Mouse (Mus musculus): ENCODE measurements around the gene Kcnmb4.

DNA sequence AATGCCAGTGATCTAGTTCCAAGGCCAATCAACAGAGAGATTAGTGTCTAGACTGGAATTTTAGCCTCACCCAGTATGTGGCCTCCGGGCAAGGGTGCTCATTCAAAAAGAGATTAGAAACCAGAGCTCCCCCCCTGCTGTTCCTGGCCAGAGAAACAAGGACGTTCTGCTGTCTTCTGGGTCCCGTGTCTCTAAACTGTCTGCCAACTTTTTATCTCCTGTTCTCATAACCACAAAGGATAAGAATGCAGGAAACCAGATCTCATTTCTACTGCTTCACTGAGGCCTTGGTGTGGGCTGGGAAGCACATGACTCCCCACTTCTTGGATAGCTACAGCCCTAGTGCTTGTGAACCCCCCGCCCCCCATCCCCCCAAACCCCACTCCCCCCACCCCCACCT, 79.1 kb downstream of the Kcnmb4 start:
- TF ChIP-seq CTCF (IDR thresholded peaks at IDR 0.05; ENCODE audit: extremely low read depth, insufficient read depth, low read length): no peak
- TF ChIP-seq POLR2A (IDR thresholded peaks at IDR 0.05; ENCODE audit: extremely low read depth, insufficient read depth, low read length): no peak
